Mouse (Mus musculus) thymus, postnatal 0 days (tissue): ENCODE results near the gene Arf5. TPM values are rescaled to one million over a fixed set of nuclear protein-coding genes. Genes with fewer than 3 reads are reported as not detected.
A peak's percentile ranks its signal among the peaks of the same experiment; 100 is the strongest.

Experiments used
- DNase-seq: peaks from one replicate; pipeline ENCODE4 v3.0.0-alpha.2; 2015; ENCODE audit warnings: low spot score
- polyA plus RNA-seq: library from polyadenylated mRNA; unstranded; fragments of >200 nt; fragmentation: Nextera tagmentation; extraction: Ambion mirVana; gene quantifications from 2 replicates; pipeline ENCODE4 v1.2.1, GENCODE M21; 2015

The Arf5 gene
- polyA plus RNA-seq, 1 experiment from 2014 or later: 304 TPM

- peak; percentile 28 for DNase-seq
Observed at GRCm38 (mm10) chr6:28427096-28427839, 3.9 kb downstream of the Arf5 start, which contains the start of gene Fscn3. Fscn3 (plus strand) TSS chr6:28427789.

DNA sequence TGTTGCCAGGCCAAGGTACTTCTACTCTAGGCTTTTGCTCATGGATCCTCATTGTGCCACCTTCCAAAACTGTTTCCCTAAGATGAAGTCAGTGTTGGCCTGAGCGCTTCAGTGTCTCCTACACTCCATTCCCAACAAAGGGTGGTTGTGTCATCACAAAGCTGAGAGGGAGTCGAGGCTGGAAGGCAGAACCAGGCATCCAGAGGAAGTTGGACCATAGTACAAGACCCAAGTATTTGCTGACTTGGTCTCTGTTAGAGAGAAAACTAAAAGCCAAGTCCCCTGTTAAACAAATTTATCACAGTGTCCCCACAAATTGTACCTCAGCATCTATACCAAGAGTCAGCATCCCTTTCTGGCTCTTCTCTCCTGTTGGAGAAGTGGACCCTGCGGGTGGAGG lies 4.9 kb downstream of the Arf5 start, which contains the start of gene Gcc1:
Gcc1 (minus strand) TSS at position 101 of the 400 bp plus-strand sequence.
- no peak for DNase-seq

- DNase-seq: no peak
Observed at GRCm38 (mm10) chr6:28429870-28430269, 6.5 kb downstream of the Arf5 start.

DNA sequence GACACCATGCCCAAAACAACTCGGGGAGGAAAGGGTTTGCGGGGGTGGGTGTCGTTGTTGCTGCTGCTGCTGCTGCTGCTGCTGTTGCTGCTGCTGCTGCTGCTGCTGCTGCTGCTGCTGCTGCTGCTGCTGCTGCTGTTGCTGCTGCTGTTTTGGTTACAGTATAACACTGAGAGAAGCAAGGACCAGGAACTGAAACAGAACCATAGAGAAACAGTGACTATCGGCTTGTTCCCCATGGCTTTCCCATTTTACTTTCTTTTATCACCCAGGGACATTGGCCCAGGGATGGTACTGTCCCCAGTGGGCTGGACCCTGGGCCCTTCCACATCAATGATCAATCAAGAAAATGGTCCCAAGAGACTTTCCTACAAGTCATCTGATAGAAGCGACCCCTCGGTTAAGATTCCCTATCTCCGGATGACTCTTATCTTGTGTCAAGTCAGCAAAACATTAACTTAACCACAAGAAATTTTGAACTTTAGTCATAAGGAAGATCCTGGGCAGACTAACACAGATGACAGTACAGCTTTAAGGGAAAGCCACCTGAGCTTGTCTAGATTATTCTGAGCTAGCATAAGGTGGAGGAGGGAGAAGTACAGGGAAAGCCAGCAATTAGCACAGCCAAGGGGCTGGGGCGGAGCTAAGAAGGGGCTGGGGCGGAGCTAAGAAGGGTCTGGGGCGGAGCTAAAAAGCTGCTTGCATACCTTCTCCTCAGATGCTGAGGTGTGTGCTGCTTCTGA lies 7.6 kb downstream of the Arf5 start:
- no peak for DNase-seq

DNA sequence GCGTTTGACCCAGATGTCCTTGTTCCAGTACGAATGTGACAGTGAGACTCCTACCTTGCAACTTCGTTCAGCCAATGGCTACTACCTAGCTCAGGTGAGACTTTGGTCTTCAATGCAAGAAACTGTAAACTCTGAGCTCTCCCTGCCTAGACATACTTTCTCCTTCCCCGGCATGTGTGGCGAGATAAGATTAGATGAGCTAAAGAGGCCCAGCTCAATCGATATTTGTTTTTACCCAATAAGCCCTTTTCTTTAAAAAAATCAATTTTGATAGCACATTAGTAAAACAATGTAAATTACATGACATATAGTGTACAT lies 8.1 kb downstream of the Arf5 start:
- DNase-seq: no peak

DNA sequence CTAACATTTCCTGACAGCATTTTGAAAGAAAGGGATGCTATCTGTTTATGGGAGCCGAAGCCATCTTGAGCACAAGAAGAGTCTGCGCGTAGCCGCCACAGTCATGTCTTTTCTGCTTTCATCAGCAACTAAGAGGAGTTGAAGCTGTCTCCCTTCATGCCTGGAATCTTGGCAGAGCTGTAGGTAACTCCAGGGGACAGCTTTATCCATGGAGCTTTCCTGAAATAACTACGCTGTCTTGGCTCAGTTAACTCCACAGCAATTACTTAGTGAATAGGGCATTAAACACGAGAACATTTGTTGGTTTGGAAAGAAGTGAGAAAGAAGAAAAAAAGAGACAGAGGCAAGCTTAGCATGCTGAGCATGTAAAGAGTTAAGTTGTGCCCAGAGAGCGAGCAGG lies 24.6 kb downstream of the Arf5 start:
- DNase-seq: no peak

- no peak for DNase-seq
Observed at GRCm38 (mm10) chr6:28449253-28449652, 25.9 kb downstream of the Arf5 start, which contains the start of gene Pax4. Pax4 (minus strand) TSS chr6:28449353.

- DNase-seq: no peak
Observed at GRCm38 (mm10) chr6:28450481-28450880, 27.1 kb downstream of the Arf5 start.

GRCm38 (mm10) chr6:28450977-28451376 lies 27.6 kb downstream of the Arf5 start:
- DNase-seq: no peak

DNA sequence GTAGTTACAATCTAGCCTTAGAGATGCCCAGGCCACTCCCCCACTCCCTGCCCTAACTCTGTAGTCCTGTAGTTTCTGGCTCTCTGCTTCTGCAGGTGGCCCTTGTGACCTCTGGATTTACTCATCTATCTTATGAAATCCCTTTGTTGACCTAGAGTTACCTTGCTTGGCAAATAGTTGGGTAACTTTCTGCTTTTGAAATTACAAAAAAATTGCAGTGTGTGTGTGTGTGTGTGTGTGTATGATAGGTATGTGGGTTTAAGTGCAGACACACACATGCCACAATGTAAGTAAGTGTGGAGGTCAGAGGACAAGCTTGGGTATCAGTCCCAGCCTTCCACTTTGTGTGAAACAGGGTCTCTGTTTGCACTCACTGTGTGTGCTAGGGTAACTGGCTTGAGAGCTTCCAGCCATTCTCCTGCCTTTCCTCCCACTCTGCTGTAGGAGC lies 35.9 kb downstream of the Arf5 start:
- no peak for DNase-seq

GRCm38 (mm10) chr6:28460534-28460933 lies 37.2 kb downstream of the Arf5 start:
- DNase-seq: no peak

- no peak for DNase-seq
Observed at GRCm38 (mm10) chr6:28464630-28465029, 41.3 kb downstream of the Arf5 start.

- DNase-seq: no peak
Observed at GRCm38 (mm10) chr6:28470017-28470602, 46.8 kb downstream of the Arf5 start.

DNA sequence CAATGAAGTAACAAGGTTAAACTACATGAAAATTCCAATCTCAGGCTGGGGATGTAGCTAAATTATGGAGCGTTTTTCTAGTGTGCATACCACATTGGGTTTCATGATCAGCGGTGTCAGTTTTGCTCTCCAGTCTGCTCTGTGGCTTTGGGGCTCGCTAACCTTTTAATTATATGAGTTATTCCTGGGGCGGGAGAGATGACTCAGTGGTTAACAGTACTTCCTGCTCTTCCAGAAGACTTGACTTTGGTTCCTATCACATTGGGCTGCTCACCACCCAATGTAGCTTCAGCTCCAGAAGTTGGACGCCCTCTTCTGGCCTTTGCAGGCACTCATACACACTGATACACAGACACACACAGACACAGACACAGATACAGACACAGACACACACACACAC lies 47.3 kb downstream of the Arf5 start:
- no peak for DNase-seq

- no peak for DNase-seq
Observed at GRCm38 (mm10) chr6:28471284-28472035, 48.1 kb downstream of the Arf5 start.

- no peak for DNase-seq
Observed at GRCm38 (mm10) chr6:28474211-28474610, 50.9 kb downstream of the Arf5 start.

- no peak for DNase-seq
Observed at GRCm38 (mm10) chr6:28474839-28475238, 51.5 kb downstream of the Arf5 start, which contains the start of gene Snd1. Snd1 (plus strand) TSS chr6:28475139.
